Mouse (Mus musculus) 3134 (cell line): ENCODE data around the gene Tuba1b.
A peak's percentile ranks its signal among the peaks of the same experiment; 100 is the strongest.
"Not testable (repeated sequence)": the region's sequence is repeated elsewhere in the genome, so short reads cannot be mapped to it uniquely, and the experiment has no call there.

Experiments used
- DNase-seq: peaks from one replicate; pipeline ENCODE4 v3.0.0-alpha.2; 2011; ENCODE audit warnings: low spot score; ENCODE audit not compliant: insufficient read length; ENCODE audit errors: extremely low read depth

Gene Tuba1b

DNA sequence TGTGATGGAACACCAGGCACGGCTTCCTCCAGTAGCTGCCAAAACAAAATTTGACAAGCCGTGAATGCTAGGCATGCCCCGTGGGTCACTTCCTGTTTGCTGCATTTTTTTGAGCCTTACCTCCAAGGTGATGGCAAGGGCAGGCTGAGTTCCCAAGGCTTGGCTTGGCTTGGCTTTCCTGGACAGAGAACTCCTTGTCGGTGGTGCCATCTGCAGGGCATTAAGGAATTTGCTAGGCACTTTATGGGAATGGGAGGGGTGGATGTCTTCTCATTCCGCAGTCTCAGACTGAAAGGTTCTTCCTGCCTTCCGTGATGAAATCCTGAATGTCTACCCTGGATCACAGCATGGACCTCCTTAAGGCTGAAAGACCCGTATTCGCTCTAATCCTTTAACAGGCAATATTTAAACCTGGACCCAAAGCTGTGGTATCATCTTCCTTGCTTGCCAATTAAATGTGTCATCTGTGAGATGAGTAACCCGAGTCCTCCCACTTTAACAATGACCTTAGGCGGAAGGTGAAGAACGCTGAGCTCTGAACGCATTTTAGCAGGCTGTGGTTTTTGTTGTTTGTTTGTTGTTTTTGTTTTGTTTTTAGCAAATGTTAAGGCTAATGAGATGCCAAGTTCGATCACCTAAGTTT, 5.6 kb downstream of the Tuba1b start:
- DNase-seq, result peak; percentile 73

GRCm38 (mm10) chr15:98927566-98927965, 6.8 kb downstream of the Tuba1b start:
- no peak for DNase-seq

DNA sequence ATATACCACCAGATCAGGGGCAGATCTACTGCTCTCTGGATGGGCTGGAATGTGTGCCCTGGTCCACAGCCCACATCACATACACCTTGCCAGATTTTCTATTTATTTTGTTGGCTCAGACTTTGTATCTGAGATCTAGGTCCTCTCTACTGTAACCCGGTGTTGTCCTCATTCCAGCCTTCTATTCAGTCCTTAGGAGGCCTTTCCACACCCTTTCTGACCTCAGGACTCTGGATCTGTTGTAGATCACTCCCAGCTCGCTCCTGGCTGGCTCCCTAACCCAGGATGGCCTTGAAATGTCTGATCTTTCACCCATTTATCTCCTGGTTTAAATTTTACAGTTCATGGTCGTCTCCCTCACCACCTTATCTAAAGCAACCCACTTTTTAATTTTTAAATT, 9.7 kb downstream of the Tuba1b start:
- no peak for DNase-seq

DNA sequence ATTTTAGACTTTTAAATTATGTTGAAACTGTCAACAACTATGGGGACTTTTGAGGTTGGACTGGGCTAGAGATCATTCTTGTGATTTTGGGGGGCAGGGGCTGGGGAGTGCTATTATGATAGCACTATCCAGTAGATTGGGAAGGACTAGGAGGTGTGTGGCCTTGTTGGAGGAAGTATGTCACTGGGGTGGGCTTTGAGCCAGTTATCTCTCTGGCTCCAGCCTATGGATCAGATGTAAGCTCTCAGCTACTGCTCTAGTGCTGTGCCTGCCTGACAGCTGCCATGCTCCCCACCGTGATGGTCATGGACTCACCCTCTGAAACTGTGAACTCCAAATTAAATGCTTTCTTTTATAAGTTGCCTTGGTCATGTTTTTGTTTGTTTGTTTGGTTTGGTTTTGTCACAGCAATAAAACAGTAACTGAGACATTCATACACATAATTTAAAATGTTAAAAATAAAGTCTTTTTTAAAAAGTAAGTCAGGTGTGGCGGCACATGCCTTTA, 11.3 kb downstream of the Tuba1b start:
- no peak for DNase-seq

- no peak for DNase-seq
These were observed 11.8 kb downstream of the Tuba1b start for GRCm38 (mm10) chr15:98922581-98922980.

DNA sequence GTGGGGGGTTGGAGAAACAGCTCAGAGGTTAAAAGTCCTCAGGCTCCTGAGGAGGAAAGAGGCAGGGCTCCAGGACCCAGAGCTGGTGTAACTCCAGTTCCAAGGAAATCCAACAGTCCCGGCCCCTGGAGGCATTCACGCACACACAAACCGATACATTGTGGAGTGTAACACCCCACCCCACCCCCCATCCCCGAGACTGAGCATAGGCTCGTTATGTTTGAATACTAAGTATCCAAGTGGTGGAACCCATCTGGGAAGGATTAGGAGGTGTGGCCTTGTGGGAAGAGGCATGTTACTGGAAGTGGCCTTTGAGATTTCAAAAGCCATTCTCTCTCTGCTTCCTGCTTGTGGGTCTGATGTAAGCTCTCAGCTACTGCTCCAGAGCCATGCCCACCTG, 12.9 kb downstream of the Tuba1b start:
- no peak for DNase-seq

DNA sequence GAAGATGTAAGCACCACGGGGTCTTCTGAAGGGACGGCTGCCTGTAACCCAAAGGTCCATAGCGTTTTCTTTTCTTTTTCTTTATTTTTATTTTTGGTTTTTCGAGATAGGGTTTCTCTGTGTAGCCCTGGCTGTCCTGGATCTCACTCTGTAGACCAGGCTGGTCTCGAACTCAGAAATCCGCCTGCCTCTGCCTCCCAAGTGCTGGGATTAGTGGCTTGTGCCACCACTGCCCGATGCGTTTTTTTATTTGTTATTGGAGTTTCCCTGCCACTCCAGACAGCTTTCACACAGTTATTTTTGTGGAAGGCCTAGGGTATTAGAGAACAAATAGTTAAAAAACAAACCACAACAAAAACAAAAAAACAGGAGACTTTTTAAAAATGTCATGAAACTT, 15.9 kb downstream of the Tuba1b start:
- not testable (repeated sequence) for DNase-seq

- DNase-seq, result peak; percentile 100
These were observed 16.5 kb downstream of the Tuba1b start, which contains the start of gene Lmbr1l for GRCm38 (mm10) chr15:98917538-98918498. TSS of gene Lmbr1l (minus strand) at chr15:98918231.

DNA sequence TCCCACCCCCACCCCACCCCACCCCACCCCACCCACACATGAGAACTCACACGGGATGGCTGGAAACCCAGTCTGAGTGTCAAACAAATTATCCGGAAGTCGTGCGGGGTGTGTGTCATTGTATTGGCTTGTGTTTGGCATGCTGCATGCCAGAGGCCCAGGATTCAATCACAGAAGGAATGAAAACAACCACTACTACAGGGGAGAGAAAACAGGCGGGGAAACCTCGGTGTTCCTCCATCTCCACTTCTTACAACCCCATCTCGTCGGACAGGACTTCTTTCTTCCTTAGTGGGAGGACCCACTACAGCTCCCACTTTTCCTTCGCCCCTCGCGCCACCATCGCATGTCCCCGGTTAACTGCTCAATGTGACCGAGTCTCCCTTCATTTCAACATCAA, 17.3 kb downstream of the Tuba1b start:
- no peak for DNase-seq

DNA sequence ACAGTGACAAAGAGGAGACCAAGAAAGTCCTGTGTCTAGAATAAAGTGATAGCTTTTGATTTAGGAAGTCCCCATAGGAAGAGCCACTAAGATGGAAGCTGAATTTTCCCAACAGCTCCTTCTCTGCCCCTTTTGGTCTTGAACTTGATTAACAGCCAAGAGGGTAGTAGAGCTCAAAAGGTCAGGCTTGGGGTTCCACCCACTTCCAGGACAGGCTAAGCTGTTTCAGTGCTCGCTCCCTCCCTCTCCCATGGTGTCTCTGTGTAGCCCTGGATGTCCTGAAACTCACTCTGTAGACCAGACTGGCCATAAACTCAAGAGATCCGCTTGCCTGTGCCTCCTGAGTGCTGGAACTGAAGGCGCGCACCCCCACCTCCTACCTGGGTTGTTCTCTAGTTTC, 18.3 kb downstream of the Tuba1b start:
- DNase-seq, result no peak

- DNase-seq, result no peak
These were observed 19.5 kb downstream of the Tuba1b start for GRCm38 (mm10) chr15:98914903-98915302.

DNA sequence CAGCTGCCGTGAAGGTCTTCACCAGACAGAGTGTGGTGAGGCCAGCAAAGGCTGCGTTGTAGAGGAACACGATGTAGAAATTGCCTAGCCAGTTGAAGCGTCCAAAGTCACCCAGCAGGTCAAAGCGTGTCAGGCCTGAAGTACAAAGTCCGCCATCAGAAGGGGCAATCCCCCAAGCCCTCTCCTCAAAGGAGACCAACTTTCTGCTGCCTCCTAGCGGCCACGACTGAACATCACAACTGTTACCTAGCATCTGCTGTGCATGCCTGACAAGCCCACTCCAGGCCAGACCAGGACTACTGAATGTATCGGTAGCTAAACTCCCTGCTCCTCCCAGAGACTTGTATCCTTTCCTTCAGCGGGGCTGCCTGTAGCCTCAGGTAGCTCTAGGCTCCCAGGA, 29.7 kb downstream of the Tuba1b start:
- DNase-seq, result no peak

DNA sequence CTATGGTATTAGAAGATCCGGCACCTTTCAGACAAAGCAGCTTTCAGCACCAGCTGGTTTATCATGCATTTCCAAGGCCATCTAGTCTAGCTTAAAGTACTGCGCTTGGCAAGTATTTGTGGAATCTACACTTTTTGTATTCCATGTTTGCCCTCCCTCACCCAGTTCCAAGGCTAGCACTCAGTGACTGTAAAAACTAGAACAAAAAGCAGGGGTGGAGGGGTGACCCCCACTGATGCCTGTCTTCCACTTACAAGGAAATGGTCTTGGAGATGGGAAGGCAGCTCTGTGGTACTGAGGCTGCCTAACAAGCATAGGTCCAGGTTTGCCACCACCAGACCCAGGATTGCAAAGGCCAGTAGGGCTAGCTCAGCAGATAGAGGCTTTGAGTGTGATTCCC, 31.8 kb downstream of the Tuba1b start:
- DNase-seq, result no peak

DNA sequence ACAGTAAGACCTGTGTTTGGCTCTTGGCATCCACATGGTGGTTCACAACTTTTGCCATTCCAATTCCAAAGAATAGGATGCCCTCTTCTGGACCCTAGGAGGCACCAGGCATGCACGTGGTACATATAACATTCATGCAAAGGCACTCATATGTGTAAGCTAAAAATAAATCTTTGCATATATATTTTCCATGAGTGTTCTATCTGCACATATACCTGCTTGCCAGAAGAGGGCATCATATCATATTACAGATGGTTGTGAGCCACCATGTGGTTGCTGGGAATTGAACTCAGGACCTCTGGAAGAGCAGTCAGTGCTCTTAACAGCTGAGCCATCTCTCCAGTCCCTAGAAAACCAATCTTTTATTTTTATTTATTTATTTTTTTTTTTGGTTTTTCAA, 32.8 kb downstream of the Tuba1b start:
- DNase-seq, result no peak

DNA sequence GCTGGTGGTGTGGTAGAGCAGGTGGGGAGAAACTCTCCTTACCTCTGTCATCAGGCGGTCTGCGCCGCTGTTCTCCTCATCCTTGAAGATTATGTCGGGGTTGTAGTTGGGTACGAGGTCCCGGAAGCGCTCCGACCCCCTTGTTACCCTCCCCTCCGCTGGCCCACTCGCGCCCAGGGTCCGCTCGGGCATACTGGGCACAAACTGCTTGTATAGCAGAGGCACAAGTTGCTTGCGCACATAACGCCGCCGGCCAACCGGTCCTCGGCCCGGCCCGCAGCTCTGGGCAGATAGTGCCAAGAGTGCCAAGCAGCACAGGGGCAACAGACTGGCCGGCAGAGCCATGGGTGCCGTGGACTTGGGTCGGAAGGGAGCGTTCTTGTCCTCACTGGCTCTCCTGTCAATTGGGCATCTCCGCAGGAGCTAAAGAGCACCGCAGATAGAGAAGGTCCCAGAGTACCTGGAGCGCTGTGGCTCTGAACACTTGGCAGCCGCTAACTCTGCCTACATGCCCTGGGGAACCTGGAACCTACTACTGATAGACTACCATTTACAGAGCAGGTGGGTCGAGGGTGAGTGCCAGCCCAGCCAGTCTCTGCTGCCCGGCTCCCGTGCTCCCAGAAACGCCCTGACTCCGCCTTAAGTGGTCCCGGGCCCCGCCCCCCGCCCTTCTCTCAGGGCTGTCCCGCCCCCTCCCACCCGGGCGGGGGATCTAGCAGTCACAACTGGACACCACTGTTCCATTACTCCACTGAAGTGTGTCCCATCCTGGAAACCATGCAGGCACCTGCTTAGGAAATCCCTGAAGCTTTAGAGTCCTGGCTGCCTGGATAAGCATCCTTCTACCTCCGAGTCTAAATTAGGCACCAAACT, 36.2 kb downstream of the Tuba1b start, which contains the start of gene Dhh:
TSS of gene Dhh (minus strand) at position 613 of the 873 bp plus-strand sequence.
- no peak for DNase-seq

- no peak for DNase-seq
These were observed 36.9 kb downstream of the Tuba1b start for GRCm38 (mm10) chr15:98897495-98897894.

GRCm38 (mm10) chr15:98895635-98896589, 38.5 kb downstream of the Tuba1b start:
- DNase-seq, result no peak

DNA sequence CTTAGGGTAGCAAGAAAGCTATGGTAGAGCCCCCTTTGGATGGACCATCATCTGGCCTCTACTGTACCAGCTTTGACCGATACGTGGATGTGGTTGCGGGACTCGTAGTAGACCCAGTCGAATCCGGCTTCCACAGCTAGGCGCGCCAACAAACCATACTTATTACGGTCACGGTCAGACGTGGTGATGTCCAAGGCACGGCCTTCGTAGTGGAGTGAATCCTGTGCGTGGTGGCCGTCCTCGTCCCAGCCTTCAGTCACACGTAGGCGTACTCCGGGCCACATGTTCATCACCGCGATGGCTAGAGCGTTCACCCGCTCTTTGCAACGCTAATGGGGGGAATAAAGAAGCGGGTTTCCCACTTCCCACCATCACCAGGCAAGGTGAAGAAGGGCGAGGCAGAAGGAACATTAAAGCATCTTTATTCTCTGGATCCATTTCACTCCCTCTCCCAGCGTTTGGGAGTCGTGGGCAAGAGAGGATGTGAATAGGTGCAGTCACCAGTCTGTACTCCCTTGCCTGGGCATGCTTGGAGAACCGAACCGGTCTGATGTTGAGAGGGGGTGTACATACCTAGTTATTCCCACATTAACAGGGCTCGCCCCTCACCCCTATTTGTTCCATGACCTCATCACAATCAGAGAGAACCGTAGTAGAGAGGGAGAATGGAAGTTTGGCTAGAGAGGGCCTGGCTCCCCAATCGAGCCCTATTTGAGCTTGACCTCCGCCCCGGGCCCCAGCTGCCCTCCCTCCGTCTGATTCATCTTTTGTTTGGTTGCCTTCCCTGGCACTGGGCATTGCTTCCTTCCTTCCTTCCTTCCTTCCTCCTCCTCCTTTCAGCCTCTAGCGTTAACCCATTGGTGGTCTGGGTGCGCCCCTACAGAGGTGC, 39.4 kb downstream of the Tuba1b start:
- DNase-seq, result no peak
